Mouse (Mus musculus): ENCODE results near the gene Slc2a8.
"Not testable (repeated sequence)": the region's sequence is repeated elsewhere in the genome, so short reads cannot be mapped to it uniquely, and the experiment has no call there.

Slc2a8 gene

GRCm38 (mm10) chr2:32981725-32982271 is at the start of gene Slc2a8:
TSS of gene Slc2a8 (minus strand) at chr2:32982083.
- peak; percentile 86 for DNase-seq (ENCODE audit: low spot score)

GRCm38 (mm10) chr2:33025040-33025439 is 43.2 kb upstream of the Slc2a8 start:
- no peak for DNase-seq (ENCODE audit: low spot score)

GRCm38 (mm10) chr2:33024564-33024963 is 42.7 kb upstream of the Slc2a8 start:
- DNase-seq (ENCODE audit: low spot score), result no peak

- DNase-seq (ENCODE audit: low spot score), result no peak
Measured at GRCm38 (mm10) chr2:33022846-33023245, 41.0 kb upstream of the Slc2a8 start.

GRCm38 (mm10) chr2:33018026-33018425 is 36.1 kb upstream of the Slc2a8 start:
- DNase-seq (ENCODE audit: low spot score), result peak; percentile 74

GRCm38 (mm10) chr2:33017191-33017590 is 35.3 kb upstream of the Slc2a8 start:
- DNase-seq (ENCODE audit: low spot score), result no peak

- no peak for DNase-seq (ENCODE audit: low spot score)
Measured at GRCm38 (mm10) chr2:33014877-33015276, 33.0 kb upstream of the Slc2a8 start.

- DNase-seq (ENCODE audit: low spot score), result not testable (repeated sequence)
Measured at GRCm38 (mm10) chr2:33009055-33009454, 27.2 kb upstream of the Slc2a8 start.

- no peak for DNase-seq (ENCODE audit: low spot score)
Measured at GRCm38 (mm10) chr2:33005041-33005440, 23.2 kb upstream of the Slc2a8 start.

- no peak for DNase-seq (ENCODE audit: low spot score)
Measured at GRCm38 (mm10) chr2:33002144-33002543, 20.3 kb upstream of the Slc2a8 start.

- DNase-seq (ENCODE audit: low spot score), result no peak
Measured at GRCm38 (mm10) chr2:32999752-33000151, 17.9 kb upstream of the Slc2a8 start.

- DNase-seq (ENCODE audit: low spot score), result no peak
Measured at GRCm38 (mm10) chr2:32997792-32998191, 15.9 kb upstream of the Slc2a8 start.

GRCm38 (mm10) chr2:32997081-32997480 is 15.2 kb upstream of the Slc2a8 start:
- DNase-seq (ENCODE audit: low spot score), result no peak

GRCm38 (mm10) chr2:32992130-32992529 is 10.2 kb upstream of the Slc2a8 start:
- no peak for DNase-seq (ENCODE audit: low spot score)

- DNase-seq (ENCODE audit: low spot score), result no peak
Measured at GRCm38 (mm10) chr2:32990167-32990832, 8.4 kb upstream of the Slc2a8 start.

- no peak for DNase-seq (ENCODE audit: low spot score)
Measured at GRCm38 (mm10) chr2:32989376-32989775, 7.5 kb upstream of the Slc2a8 start.

GRCm38 (mm10) chr2:32985844-32986243 is 4.0 kb upstream of the Slc2a8 start:
- DNase-seq (ENCODE audit: low spot score), result no peak

- DNase-seq (ENCODE audit: low spot score), result no peak
Measured at GRCm38 (mm10) chr2:32983617-32984016, 1.7 kb upstream of the Slc2a8 start.

GRCm38 (mm10) chr2:32982700-32983099 is 817 bp upstream of the Slc2a8 start:
- DNase-seq (ENCODE audit: low spot score), result no peak

GRCm38 (mm10) chr2:32981281-32981680 is 602 bp downstream of the Slc2a8 start:
- peak; percentile 58 for DNase-seq (ENCODE audit: low spot score)

GRCm38 (mm10) chr2:32979675-32980074 is 2.2 kb downstream of the Slc2a8 start:
- DNase-seq (ENCODE audit: low spot score), result no peak

- no peak for DNase-seq (ENCODE audit: low spot score)
Measured at GRCm38 (mm10) chr2:32978675-32979074, 3.2 kb downstream of the Slc2a8 start.

- no peak for DNase-seq (ENCODE audit: low spot score)
Measured at GRCm38 (mm10) chr2:32977114-32977513, 4.8 kb downstream of the Slc2a8 start.

GRCm38 (mm10) chr2:32974216-32974615 is 7.7 kb downstream of the Slc2a8 start:
- no peak for DNase-seq (ENCODE audit: low spot score)

Measured in testis, postnatal 10 days (tissue).